Mouse (Mus musculus) bone marrow macrophage, adult 2 months (primary cell): ENCODE data around the gene Svip. TPM values are rescaled to one million over a fixed set of nuclear protein-coding genes. Genes with fewer than 3 reads are reported as not detected.

Source experiments
- H3K27ac ChIP-seq: 2 replicates; pipeline ENCODE4 v1.5.1; 2012; ENCODE audit warnings: low read depth, low read length; ENCODE audit not compliant: insufficient read depth
- H3K4me1 ChIP-seq: 2 replicates; pipeline ENCODE4 v1.6.1; 2012; ENCODE audit warnings: low read length; ENCODE audit not compliant: control insufficient read depth, insufficient read depth
- H3K4me3 ChIP-seq: 2 replicates; pipeline ENCODE4 v1.5.1; 2012; ENCODE audit warnings: mild to moderate bottlenecking, low read length, moderate library complexity; ENCODE audit not compliant: insufficient read depth
- CTCF ChIP-seq: IDR thresholded peaks from 2 replicates; pipeline ENCODE4 v1.5.1; 2012; ENCODE audit warnings: low read depth, mild to moderate bottlenecking, low read length, moderate library complexity
- POLR2A ChIP-seq: IDR thresholded peaks from 2 replicates; pipeline ENCODE4 v1.6.1; 2012; ENCODE audit warnings: mild to moderate bottlenecking, low read depth, low read length, borderline replicate concordance
- polyA plus RNA-seq: library from polyadenylated mRNA; stranded (reverse); fragments of >200 nt; gene quantifications from 2 replicates; pipeline ENCODE4 v1.2.4, GENCODE M21; 2012; ENCODE audit not compliant: missing spikeins, insufficient read depth, insufficient read length

Svip gene
- polyA plus RNA-seq, 1 experiment, result 3.5 TPM

- peaks cover 12% of the 10 kb centered on the region for H3K4me1 ChIP-seq
- H3K4me3 ChIP-seq, result no peak overlapping the region
- TF ChIP-seq CTCF, result no peak
- no peak for TF ChIP-seq POLR2A
- H3K27ac ChIP-seq, result no peak overlapping the region
These were observed 14.8 kb downstream of the Svip start for GRCm38 (mm10) chr7:51991020-51991419.

- Histone ChIP-seq H3K4me3 (no peak overlapping the region; the same call in 1 of the 2 replicates), H3K27ac (no peak overlapping the region), H3K4me1 (peaks cover 12% of the 10 kb centered on the region)
- TF ChIP-seq POLR2A (no peak), CTCF (no peak)
These were observed 18.9 kb downstream of the Svip start for GRCm38 (mm10) chr7:51986909-51987308.

- TF ChIP-seq POLR2A (no peak), CTCF (no peak)
- Histone ChIP-seq H3K4me1 (peaks cover 12% of the 10 kb centered on the region), H3K27ac (no peak overlapping the region), H3K4me3 (no peak overlapping the region)
These were observed 20.1 kb downstream of the Svip start for GRCm38 (mm10) chr7:51985763-51986162.

GRCm38 (mm10) chr7:51982303-51982702 is 23.5 kb downstream of the Svip start:
- Histone ChIP-seq H3K4me1 (peaks cover 10% of the 10 kb centered on the region), H3K4me3 (no peak overlapping the region), H3K27ac (no peak overlapping the region)
- no peak for TF ChIP-seq POLR2A
- no peak for TF ChIP-seq CTCF

GRCm38 (mm10) chr7:51979271-51979670 is 26.5 kb downstream of the Svip start:
- TF ChIP-seq POLR2A, result no peak
- no peak for TF ChIP-seq CTCF
- H3K4me1 ChIP-seq, result no peaks in the 10 kb centered on the region
- H3K27ac ChIP-seq, result no peak overlapping the region
- no peak overlapping the region for H3K4me3 ChIP-seq

GRCm38 (mm10) chr7:51975181-51975580 is 30.6 kb downstream of the Svip start:
- no peak overlapping the region for H3K27ac ChIP-seq
- TF ChIP-seq POLR2A (no peak), CTCF (no peak)

GRCm38 (mm10) chr7:51973526-51973925 is 32.3 kb downstream of the Svip start:
- no peaks in the 10 kb centered on the region for H3K4me1 ChIP-seq

More at GRCm38 (mm10) chr7:51975181-51975580, 30.6 kb downstream of the Svip start:
- H3K4me1 ChIP-seq, result no peaks in the 10 kb centered on the region
- H3K4me3 ChIP-seq, result no peak overlapping the region

GRCm38 (mm10) chr7:51973091-51973490 is 32.7 kb downstream of the Svip start:
- TF ChIP-seq CTCF, result no peak
- no peak for TF ChIP-seq POLR2A
- H3K4me1 ChIP-seq, result no peaks in the 10 kb centered on the region
- no peak overlapping the region for H3K27ac ChIP-seq

More at GRCm38 (mm10) chr7:51973526-51973925, 32.3 kb downstream of the Svip start:
- Histone ChIP-seq H3K4me3 (no peak overlapping the region), H3K27ac (no peak overlapping the region)
- TF ChIP-seq CTCF (no peak), POLR2A (no peak)

GRCm38 (mm10) chr7:51972252-51972855 is 33.5 kb downstream of the Svip start:
- Histone ChIP-seq H3K4me3 (no peak overlapping the region), H3K4me1 (no peaks in the 10 kb centered on the region), H3K27ac (no peak overlapping the region)
- TF ChIP-seq POLR2A (no peak), CTCF (no peak)

More at GRCm38 (mm10) chr7:51973091-51973490, 32.7 kb downstream of the Svip start:
- no peak overlapping the region for H3K4me3 ChIP-seq

- Histone ChIP-seq H3K27ac (no peak overlapping the region), H3K4me1 (no peaks in the 10 kb centered on the region), H3K4me3 (no peak overlapping the region)
- TF ChIP-seq POLR2A, result no peak
- no peak for TF ChIP-seq CTCF
These were observed 36.4 kb downstream of the Svip start for GRCm38 (mm10) chr7:51969379-51969778.

- H3K4me1 ChIP-seq, result no peaks in the 10 kb centered on the region
- H3K27ac ChIP-seq, result no peak overlapping the region
- H3K4me3 ChIP-seq, result no peak overlapping the region
- TF ChIP-seq POLR2A (no peak), CTCF (no peak)
These were observed 38.2 kb downstream of the Svip start for GRCm38 (mm10) chr7:51967581-51967980.
